Mouse (Mus musculus): Measurements from ENCODE around the gene 4930469K13Rik. TPM values are rescaled to one million over a fixed set of nuclear protein-coding genes. Genes with fewer than 3 reads are reported as not detected.

4930469K13Rik gene
- polyA plus RNA-seq, 1 experiment from 2014 or later, result 16.5 TPM

DNA sequence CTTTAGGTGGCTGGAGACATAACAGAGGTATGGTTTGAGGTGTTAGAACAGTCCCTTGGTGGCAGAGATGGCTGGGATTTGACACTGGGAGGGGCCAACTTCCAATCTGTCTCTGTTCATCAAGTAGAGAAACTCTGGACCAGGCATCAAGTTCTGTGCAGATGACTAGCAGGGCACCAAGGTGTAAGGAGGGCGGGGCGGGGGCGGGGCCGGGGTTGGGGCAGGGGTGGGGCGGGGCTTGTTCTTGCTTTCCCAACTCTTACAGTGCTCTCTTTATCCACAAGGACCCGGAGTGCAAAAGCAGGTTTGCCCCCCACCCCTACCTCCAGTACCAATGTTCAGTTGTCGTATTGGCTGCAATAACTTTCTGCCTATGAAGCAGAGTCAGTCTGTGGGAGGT lies 136.2 kb downstream of the 4930469K13Rik start:
- ATAC-seq (ENCODE audit: low FRiP score) (no peak), DNase-seq (ENCODE audit: low spot score) (no peak)
- H3K4me1 ChIP-seq (replicated peaks; ENCODE audit: control insufficient read depth, insufficient read depth, low read length), result 0 out of 2 replicates have a peak, but pooled peaks cover 6% of the 10 kb centered on the region
- 65% methylated on average over 3 of the region's 7 CpGs for WGBS
- H3K9me3 ChIP-seq (ENCODE audit: control insufficient read depth, low read length), result no peaks in the 10 kb centered on the region
- no peak overlapping the region for H3K4me3 ChIP-seq (replicated peaks; ENCODE audit: low read length)
- H3K9ac ChIP-seq, result no peak overlapping the region
- H3K36me3 ChIP-seq (replicated peaks; ENCODE audit: control insufficient read depth, insufficient read depth), result no peaks in the 10 kb centered on the region
- H3K4me2 ChIP-seq (replicated peaks), result no peak overlapping the region
- no peaks in the 10 kb centered on the region for H3K27me3 ChIP-seq (ENCODE audit: control insufficient read depth, insufficient read depth, low read length)
- no peak overlapping the region for H3K27ac ChIP-seq

DNA sequence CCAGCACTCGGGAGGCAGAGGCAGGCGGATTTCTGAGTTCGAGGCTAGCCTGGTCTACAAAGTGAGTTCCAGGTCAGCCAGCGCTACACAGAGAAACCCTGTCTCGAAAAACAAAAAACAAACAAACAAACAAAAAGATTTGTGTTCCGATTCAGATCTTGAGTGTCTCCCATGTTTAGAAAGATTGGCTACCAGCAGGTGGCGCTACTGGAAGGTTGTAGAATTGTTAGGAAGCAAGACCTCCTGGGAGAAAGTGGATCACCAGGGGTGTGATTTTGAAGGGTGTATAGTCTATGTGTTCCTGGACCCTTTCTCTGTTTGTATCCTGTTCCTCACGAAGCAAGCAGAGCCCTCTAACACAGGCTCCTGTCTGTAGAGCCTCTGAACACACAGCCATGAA lies 139.6 kb downstream of the 4930469K13Rik start:
- WGBS, result 88% methylated on average over 8 of the region's 8 CpGs
- no peak overlapping the region for H3K4me3 ChIP-seq (replicated peaks; ENCODE audit: low read length)
- H3K27ac ChIP-seq, result no peak overlapping the region
- no peak for DNase-seq (ENCODE audit: low spot score)
- H3K9me3 ChIP-seq (ENCODE audit: control insufficient read depth, low read length), result no peaks in the 10 kb centered on the region
- no peak overlapping the region for H3K9ac ChIP-seq
- H3K27me3 ChIP-seq (ENCODE audit: control insufficient read depth, insufficient read depth, low read length), result no peaks in the 10 kb centered on the region
- ATAC-seq (ENCODE audit: low FRiP score), result no peak
- H3K4me1 ChIP-seq (replicated peaks; ENCODE audit: control insufficient read depth, insufficient read depth, low read length), result 0 out of 2 replicates have a peak, but pooled peaks cover 6% of the 10 kb centered on the region
- no peak overlapping the region for H3K4me2 ChIP-seq (replicated peaks)
- H3K36me3 ChIP-seq (replicated peaks; ENCODE audit: control insufficient read depth, insufficient read depth), result no peaks in the 10 kb centered on the region

DNA sequence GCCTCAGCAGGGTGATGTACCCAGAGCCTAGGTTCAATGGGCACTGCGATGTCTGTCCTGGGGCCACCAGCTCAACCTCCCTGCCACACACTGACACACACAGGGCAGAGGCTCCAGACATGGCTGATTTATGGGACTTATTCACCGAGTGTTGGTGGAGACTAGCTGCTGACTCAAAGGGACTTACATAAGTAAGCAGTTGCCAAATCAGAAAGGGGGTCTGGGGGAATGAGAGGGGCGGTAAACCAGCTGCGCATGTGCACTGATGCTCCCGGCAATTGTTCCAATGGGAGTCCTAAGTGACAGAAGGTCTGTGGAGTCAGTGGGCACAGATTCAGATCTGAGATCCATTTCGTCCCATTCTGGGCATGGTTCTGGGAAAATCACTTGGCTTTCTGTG lies 140.8 kb downstream of the 4930469K13Rik start:
- H3K4me3 ChIP-seq (replicated peaks; ENCODE audit: low read length), result no peak overlapping the region
- H3K36me3 ChIP-seq (replicated peaks; ENCODE audit: control insufficient read depth, insufficient read depth), result no peaks in the 10 kb centered on the region
- DNase-seq (ENCODE audit: low spot score) (no peak), ATAC-seq (ENCODE audit: low FRiP score) (no peak)
- 72% methylated on average over 6 of the region's 6 CpGs for WGBS
- no peak overlapping the region for H3K4me2 ChIP-seq (replicated peaks)
- no peak overlapping the region for H3K9ac ChIP-seq
- H3K9me3 ChIP-seq (ENCODE audit: control insufficient read depth, low read length), result no peaks in the 10 kb centered on the region
- H3K27ac ChIP-seq, result no peak overlapping the region; the same call in 1 of the 2 replicates
- no peaks in the 10 kb centered on the region for H3K27me3 ChIP-seq (ENCODE audit: control insufficient read depth, insufficient read depth, low read length)
- no peaks in the 10 kb centered on the region for H3K4me1 ChIP-seq (replicated peaks; ENCODE audit: control insufficient read depth, insufficient read depth, low read length)

DNA sequence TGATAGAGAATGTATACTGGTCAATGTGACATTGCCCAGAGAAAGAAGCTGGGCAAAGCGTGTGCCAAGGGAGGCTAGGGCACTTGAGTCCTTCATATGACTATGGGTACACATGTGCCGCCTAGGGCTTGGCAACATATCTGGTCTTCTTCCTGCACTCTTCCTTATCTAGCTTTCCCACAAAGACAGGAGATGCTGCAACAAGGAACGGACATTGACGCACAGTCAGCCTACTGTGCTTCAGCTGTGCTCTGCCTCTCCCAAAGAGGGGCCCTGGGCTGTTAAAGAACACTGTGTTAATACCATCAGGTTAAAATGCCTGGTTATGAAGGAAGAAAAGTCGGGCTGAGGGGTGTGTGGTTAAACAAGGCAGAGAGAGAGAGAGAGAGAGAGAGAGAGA lies 141.7 kb downstream of the 4930469K13Rik start:
- DNase-seq (ENCODE audit: low spot score), result no peak
- Histone ChIP-seq H3K4me2 (replicated peaks) (no peak overlapping the region), H3K9me3 (ENCODE audit: control insufficient read depth, low read length) (no peaks in the 10 kb centered on the region), H3K4me3 (replicated peaks; ENCODE audit: low read length) (no peak overlapping the region), H3K9ac (no peak overlapping the region), H3K27ac (no peak overlapping the region), H3K27me3 (ENCODE audit: control insufficient read depth, insufficient read depth, low read length) (no peaks in the 10 kb centered on the region), H3K36me3 (replicated peaks; ENCODE audit: control insufficient read depth, insufficient read depth) (no peaks in the 10 kb centered on the region), H3K4me1 (replicated peaks; ENCODE audit: control insufficient read depth, insufficient read depth, low read length) (no peaks in the 10 kb centered on the region)
- 90% methylated on average over 5 of the region's 5 CpGs for WGBS
- no peak for ATAC-seq (ENCODE audit: low FRiP score)

DNA sequence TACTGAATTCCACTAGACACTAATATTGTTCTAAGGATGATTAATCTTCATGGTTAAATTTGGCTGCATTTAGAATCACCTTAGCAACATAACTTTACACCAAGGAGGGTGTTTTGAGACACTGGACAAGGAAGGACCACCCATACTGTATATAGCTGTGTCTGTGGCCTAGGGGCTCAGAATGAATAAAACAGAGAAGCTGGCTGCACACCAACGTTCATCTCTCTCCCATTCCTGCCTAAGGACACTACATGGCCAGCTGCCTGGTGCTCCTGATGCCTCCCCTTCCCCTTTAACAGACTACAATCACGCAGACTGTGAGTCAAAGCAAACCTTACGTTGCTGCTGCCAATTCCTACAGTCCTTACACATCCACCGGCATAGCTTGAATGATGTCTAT lies 142.4 kb downstream of the 4930469K13Rik start:
- no peaks in the 10 kb centered on the region for H3K9me3 ChIP-seq (ENCODE audit: control insufficient read depth, low read length)
- DNase-seq (ENCODE audit: low spot score) (no peak), ATAC-seq (ENCODE audit: low FRiP score) (no peak)
- H3K27ac ChIP-seq, result no peak overlapping the region
- H3K4me2 ChIP-seq (replicated peaks), result no peak overlapping the region
- H3K9ac ChIP-seq, result no peak overlapping the region
- no peaks in the 10 kb centered on the region for H3K36me3 ChIP-seq (replicated peaks; ENCODE audit: control insufficient read depth, insufficient read depth)
- 67% methylated on average over 4 of the region's 4 CpGs for WGBS
- no peaks in the 10 kb centered on the region for H3K4me1 ChIP-seq (replicated peaks; ENCODE audit: control insufficient read depth, insufficient read depth, low read length)
- no peaks in the 10 kb centered on the region for H3K27me3 ChIP-seq (ENCODE audit: control insufficient read depth, insufficient read depth, low read length)
- H3K4me3 ChIP-seq (replicated peaks; ENCODE audit: low read length), result no peak overlapping the region

DNA sequence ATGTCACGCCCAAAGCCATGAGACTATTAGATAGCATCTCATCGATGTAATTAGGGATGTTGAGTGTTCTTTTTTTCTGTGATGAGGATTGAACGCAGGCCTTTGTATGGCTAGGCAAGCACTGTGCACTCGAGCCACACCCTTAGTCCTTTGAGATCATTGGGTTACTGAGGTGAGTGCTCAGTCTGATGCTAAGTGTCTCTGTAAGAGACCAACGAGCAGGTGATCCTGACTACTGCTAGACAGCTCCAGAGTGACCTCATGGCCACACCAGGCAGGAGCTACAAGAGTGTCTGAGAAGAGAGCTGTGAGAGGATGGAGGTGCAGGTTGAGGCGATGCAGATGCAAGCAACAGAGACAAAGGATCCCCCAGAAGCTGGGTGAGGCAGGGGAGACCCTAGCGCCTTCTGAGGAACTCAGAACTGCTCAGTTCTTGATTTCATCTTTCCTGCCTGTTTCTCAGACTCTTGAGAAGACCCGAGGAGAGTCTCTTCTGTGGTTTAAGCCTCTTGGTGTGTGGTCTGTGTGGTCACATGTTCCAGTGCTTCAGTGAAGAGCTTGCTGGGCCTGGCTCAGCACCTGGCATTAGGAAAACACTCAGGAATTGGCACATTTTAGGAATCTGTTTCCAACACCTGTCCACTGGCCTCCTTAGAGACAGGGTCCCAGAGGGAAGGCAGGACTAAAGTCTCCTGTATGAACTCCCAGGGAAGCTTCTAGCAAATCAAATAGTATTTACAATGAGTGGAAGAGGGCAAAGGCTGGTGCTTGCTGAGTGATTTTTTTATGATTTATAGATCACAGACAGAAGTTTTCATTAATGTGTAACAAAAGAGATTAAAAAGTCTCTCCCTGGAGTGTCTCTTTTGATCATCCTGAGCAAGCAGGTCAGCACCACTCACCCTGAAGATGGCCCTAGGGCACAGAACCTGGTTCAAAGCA lies 146.4 kb downstream of the 4930469K13Rik start:
- Histone ChIP-seq H3K27me3 (ENCODE audit: control insufficient read depth, insufficient read depth, low read length) (no peaks in the 10 kb centered on the region), H3K4me2 (replicated peaks) (no peak overlapping the region), H3K27ac (no peak overlapping the region), H3K4me1 (replicated peaks; ENCODE audit: control insufficient read depth, insufficient read depth, low read length) (no peaks in the 10 kb centered on the region), H3K9ac (no peak overlapping the region), H3K4me3 (replicated peaks; ENCODE audit: low read length) (no peak overlapping the region), H3K36me3 (replicated peaks; ENCODE audit: control insufficient read depth, insufficient read depth) (no peaks in the 10 kb centered on the region), H3K9me3 (ENCODE audit: control insufficient read depth, low read length) (no peaks in the 10 kb centered on the region)
- ATAC-seq (ENCODE audit: low FRiP score) (no peak), DNase-seq (ENCODE audit: low spot score) (no peak)
- 85% methylated on average over 8 of the region's 8 CpGs for WGBS

DNA sequence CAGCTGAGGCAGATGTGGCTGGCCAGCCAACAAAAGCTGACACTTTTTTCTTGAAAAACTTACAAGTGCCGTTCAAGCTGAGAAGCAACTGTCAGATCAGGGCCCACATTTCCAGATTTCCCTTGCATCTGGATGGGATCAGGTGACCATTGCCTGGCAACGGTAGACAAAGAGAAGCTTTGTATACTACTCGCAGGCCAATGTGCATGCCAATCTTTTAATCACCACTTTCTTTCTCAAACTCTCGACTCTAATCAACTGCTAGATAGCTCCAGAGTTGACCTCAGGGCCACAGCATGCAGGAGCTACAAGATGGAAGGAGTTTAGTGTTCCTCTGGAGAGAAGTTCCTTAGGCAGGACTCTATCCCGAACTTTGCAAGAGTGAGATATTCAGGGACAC lies 147.2 kb downstream of the 4930469K13Rik start:
- Histone ChIP-seq H3K4me2 (replicated peaks) (no peak overlapping the region), H3K4me3 (replicated peaks; ENCODE audit: low read length) (no peak overlapping the region), H3K36me3 (replicated peaks; ENCODE audit: control insufficient read depth, insufficient read depth) (no peaks in the 10 kb centered on the region), H3K4me1 (replicated peaks; ENCODE audit: control insufficient read depth, insufficient read depth, low read length) (no peaks in the 10 kb centered on the region), H3K27ac (no peak overlapping the region), H3K27me3 (ENCODE audit: control insufficient read depth, insufficient read depth, low read length) (no peaks in the 10 kb centered on the region), H3K9me3 (ENCODE audit: control insufficient read depth, low read length) (no peaks in the 10 kb centered on the region), H3K9ac (no peak overlapping the region)
- DNase-seq (ENCODE audit: low spot score) (no peak), ATAC-seq (ENCODE audit: low FRiP score) (no peak)
- 38% methylated on average over 5 of the region's 5 CpGs for WGBS

DNA sequence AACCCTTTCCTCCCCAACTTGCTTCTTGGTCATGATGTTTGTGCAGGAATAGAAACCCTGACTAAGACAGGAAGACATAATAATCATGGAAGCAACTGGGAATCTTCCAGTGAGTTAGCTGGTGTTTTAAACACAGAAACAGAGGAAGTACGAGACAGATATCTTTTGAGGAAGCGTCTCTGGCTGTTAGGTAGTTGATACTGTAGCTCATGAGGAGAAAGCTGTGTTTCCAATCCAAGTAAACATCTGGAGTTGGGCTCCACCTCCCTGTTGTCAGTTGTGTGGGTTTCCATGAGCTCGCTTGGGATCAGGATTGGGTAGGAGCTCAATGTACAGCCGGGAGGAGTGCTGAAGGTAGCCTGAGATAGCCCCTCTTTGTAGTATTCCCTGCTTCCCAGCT lies 151.9 kb downstream of the 4930469K13Rik start:
- H3K9me3 ChIP-seq (ENCODE audit: control insufficient read depth, low read length), result no peaks in the 10 kb centered on the region
- H3K4me1 ChIP-seq (replicated peaks; ENCODE audit: control insufficient read depth, insufficient read depth, low read length), result no peaks in the 10 kb centered on the region
- H3K4me2 ChIP-seq (replicated peaks), result no peak overlapping the region
- DNase-seq (ENCODE audit: low spot score) (no peak), ATAC-seq (ENCODE audit: low FRiP score) (no peak)
- 91% methylated on average over 4 of the region's 4 CpGs for WGBS
- H3K27ac ChIP-seq, result no peak overlapping the region
- no peak overlapping the region for H3K4me3 ChIP-seq (replicated peaks; ENCODE audit: low read length)
- H3K9ac ChIP-seq, result no peak overlapping the region
- no peaks in the 10 kb centered on the region for H3K36me3 ChIP-seq (replicated peaks; ENCODE audit: control insufficient read depth, insufficient read depth)
- no peaks in the 10 kb centered on the region for H3K27me3 ChIP-seq (ENCODE audit: control insufficient read depth, insufficient read depth, low read length)

DNA sequence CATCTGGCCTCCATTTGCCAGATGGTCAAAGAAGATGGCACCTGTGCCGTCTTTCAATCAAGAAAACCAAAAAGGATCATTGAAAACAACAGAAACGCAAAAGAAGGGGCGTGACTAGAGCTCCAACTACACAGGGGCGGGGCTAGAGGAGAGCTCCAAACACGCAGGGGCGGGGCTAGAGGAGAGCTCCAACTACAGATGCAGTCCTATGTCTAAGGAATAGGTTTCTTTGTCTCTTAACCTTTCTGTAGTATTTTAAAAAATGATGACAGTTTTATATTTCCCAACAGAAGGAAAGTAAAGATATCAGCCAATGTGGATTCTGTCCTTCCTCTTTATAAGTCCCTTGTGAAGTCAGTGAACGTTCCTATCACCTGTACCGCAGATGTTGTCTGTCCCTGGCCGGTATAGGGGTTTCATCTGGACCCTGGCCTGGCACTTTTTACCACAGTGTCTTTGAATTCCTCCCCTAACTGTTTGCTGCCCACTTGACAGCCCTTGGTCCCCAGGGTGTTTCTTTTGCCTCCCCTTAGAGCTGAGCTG lies 153.5 kb downstream of the 4930469K13Rik start:
- H3K27ac ChIP-seq, result no peak overlapping the region
- ATAC-seq (ENCODE audit: low FRiP score), result no peak
- H3K9ac ChIP-seq, result no peak overlapping the region
- no peaks in the 10 kb centered on the region for H3K27me3 ChIP-seq (ENCODE audit: control insufficient read depth, insufficient read depth, low read length)
- 87% methylated on average over 9 of the region's 9 CpGs for WGBS
- H3K4me3 ChIP-seq (replicated peaks; ENCODE audit: low read length), result no peak overlapping the region
- no peak overlapping the region for H3K4me2 ChIP-seq (replicated peaks)
- no peak for DNase-seq (ENCODE audit: low spot score)
- no peaks in the 10 kb centered on the region for H3K36me3 ChIP-seq (replicated peaks; ENCODE audit: control insufficient read depth, insufficient read depth)
- H3K4me1 ChIP-seq (replicated peaks; ENCODE audit: control insufficient read depth, insufficient read depth, low read length), result no peaks in the 10 kb centered on the region
- H3K9me3 ChIP-seq (ENCODE audit: control insufficient read depth, low read length), result no peaks in the 10 kb centered on the region
